Mouse (Mus musculus) kidney, adult 2 months (tissue): ENCODE measurements around the gene Cnppd1.

Experiments used
- CTCF ChIP-seq: fragments of 200-500 bp; conservative IDR thresholded peaks from 2 replicates; pipeline ENCODE4 v1.5.1; 2011; ENCODE audit warnings: low read depth, mild to moderate bottlenecking, control low read depth, low read length, moderate library complexity, mixed read lengths; ENCODE audit not compliant: insufficient read depth, insufficient read length
- POLR2A ChIP-seq: fragments of 200-500 bp; IDR thresholded peaks from one replicate; pipeline ENCODE4 v1.6.1; 2011; ENCODE audit warnings: low read depth, low read length, control low read depth

- TF ChIP-seq CTCF (no peak), POLR2A (no peak)
These were observed 5.8 kb downstream of the Cnppd1 start for GRCm38 (mm10) chr1:75136730-75137129.
